Mouse (Mus musculus) intestine, embryonic 14.5 days (tissue): ENCODE measurements at regions not wholly inside any gene's neighbourhood (a gene's known extent, or its start where the extent isn't known, plus 50 kb on each side); places are given as distances from the start of the nearest gene placed in this dataset.

Experiments used
- ATAC-seq: fragments of 200-750 bp; cut with Nextera tagmentation; replicated peaks from 2 replicates; pipeline ENCODE4 v1.8.0; 2017; ENCODE audit warnings: low read depth, moderate number of reproducible peaks, moderate TSS enrichment, moderate library complexity; ENCODE audit not compliant: low FRiP score, low TSS enrichment
- DNase-seq: peaks from one replicate; pipeline ENCODE4 v3.0.0-alpha.2; 2018; ENCODE audit warnings: low spot score
- H3K27ac ChIP-seq: fragments of 300-500 bp; sonication (generic); 2 replicates; pipeline ENCODE4 v1.5.1; 2014; ENCODE audit warnings: low read depth, mild to moderate bottlenecking, control low read depth
- H3K27me3 ChIP-seq: fragments of 300-500 bp; sonication (generic); replicated peaks from 2 replicates; pipeline ENCODE4 v1.6.1; 2014; ENCODE audit warnings: low read length, control low read depth; ENCODE audit not compliant: control insufficient read depth, insufficient read depth
- H3K36me3 ChIP-seq: fragments of 300-500 bp; sonication (generic); 2 replicates; pipeline ENCODE4 v1.6.1; 2014; ENCODE audit warnings: low read length, control low read depth; ENCODE audit not compliant: control insufficient read depth, insufficient read depth
- H3K4me1 ChIP-seq: fragments of 300-500 bp; sonication (generic); replicated peaks from 2 replicates; pipeline ENCODE4 v1.6.1; 2014; ENCODE audit warnings: low read length, control low read depth, mixed read lengths; ENCODE audit not compliant: control insufficient read depth, insufficient read depth
- H3K4me2 ChIP-seq: fragments of 300-500 bp; sonication (generic); 2 replicates; pipeline ENCODE4 v1.6.1; 2014; ENCODE audit warnings: low read length
- H3K4me3 ChIP-seq: fragments of 300-500 bp; sonication (generic); 2 replicates; pipeline ENCODE4 v1.5.1; 2014; ENCODE audit warnings: low read depth, low read length, control low read depth, mixed read lengths
- H3K9ac ChIP-seq: fragments of 300-500 bp; sonication (generic); 2 replicates; pipeline ENCODE4 v1.6.1; 2014; ENCODE audit warnings: mild to moderate bottlenecking, low read length
- H3K9me3 ChIP-seq: fragments of 300-500 bp; sonication (generic); 2 replicates; pipeline ENCODE4 v1.6.1; 2016; ENCODE audit warnings: low read length, control low read depth; ENCODE audit not compliant: control insufficient read depth
- WGBS: fragments of 180-500 bp; shearing (Covaris S2); extraction: QIAGEN DNeasy Blood & Tissue Kit; methylation state at CpG from one replicate; pipeline ENCODE4 v1.1.7; 2014; 5-methylcytosine and 5-hydroxymethylcytosine counted together

DNA sequence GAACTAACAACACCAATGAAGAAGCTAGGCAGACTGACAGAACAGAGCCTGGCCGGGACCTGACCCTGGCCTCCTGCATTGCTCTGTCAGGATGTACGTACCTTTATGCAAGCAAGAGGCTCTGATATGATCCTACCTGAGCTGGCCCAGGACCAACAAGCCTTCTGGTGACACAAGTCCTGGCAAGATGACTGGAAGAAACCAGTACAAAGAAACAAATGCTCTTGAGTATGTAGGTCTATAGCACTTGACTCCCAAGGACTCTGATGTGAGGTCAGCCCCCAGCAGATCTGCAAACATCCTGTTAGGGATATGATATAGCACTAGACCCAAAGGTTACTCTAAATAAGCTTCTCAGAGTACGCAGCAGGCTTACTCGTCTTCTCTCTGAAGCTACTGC is 144.7 kb upstream of the Dyrk2 start:
- Histone ChIP-seq H3K27me3 (no peaks in the 10 kb centered on the region), H3K4me3 (no peak overlapping the region), H3K4me1 (peaks cover 9% of the 10 kb centered on the region), H3K4me2 (no peak overlapping the region), H3K9ac (no peak overlapping the region), H3K9me3 (no peaks in the 10 kb centered on the region), H3K36me3 (no peaks in the 10 kb centered on the region), H3K27ac (no peak overlapping the region)
- WGBS: 85% methylated on average over 4 of the region's 4 CpGs
- ATAC-seq (no peak), DNase-seq (no peak)

- Histone ChIP-seq H3K9ac (no peak overlapping the region), H3K4me1 (peaks cover 9% of the 10 kb centered on the region), H3K27ac (no peak overlapping the region), H3K27me3 (no peaks in the 10 kb centered on the region), H3K4me3 (no peak overlapping the region), H3K9me3 (no peaks in the 10 kb centered on the region), H3K36me3 (no peaks in the 10 kb centered on the region), H3K4me2 (no peak overlapping the region)
- 76% methylated on average over 4 of the region's 4 CpGs for WGBS
- no peak for ATAC-seq
- DNase-seq: no peak
Observed at GRCm38 (mm10) chr10:119013758-119014157, 143.7 kb upstream of the Dyrk2 start.

DNA sequence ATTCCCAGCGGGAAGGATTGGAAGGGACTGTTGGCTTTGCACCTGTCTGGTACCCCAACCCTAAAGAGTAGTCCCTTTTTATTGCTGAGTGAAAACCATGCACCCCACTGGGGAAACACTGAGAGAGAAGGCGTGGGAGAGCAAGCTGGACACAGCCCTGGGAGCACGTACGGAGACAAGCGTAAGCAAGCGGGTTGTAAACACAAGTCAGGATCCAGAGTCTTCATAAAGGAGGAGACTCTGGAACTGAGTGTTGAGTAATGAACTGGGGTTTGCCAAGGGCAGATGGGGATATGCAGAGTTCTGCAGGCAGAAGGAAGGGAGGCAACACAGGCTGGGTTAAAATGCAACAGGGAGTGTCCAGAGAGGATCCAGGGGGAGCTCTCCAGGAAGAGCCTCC is 141.5 kb upstream of the Dyrk2 start:
- Histone ChIP-seq H3K4me2 (no peak overlapping the region), H3K9ac (no peak overlapping the region), H3K36me3 (no peaks in the 10 kb centered on the region), H3K4me3 (no peak overlapping the region), H3K4me1 (peaks cover 9% of the 10 kb centered on the region), H3K9me3 (no peaks in the 10 kb centered on the region), H3K27me3 (no peaks in the 10 kb centered on the region), H3K27ac (no peak overlapping the region; the same call in 1 of the 2 replicates)
- ATAC-seq (no peak), DNase-seq (no peak)
- 47% methylated on average over 6 of the region's 6 CpGs for WGBS

DNA sequence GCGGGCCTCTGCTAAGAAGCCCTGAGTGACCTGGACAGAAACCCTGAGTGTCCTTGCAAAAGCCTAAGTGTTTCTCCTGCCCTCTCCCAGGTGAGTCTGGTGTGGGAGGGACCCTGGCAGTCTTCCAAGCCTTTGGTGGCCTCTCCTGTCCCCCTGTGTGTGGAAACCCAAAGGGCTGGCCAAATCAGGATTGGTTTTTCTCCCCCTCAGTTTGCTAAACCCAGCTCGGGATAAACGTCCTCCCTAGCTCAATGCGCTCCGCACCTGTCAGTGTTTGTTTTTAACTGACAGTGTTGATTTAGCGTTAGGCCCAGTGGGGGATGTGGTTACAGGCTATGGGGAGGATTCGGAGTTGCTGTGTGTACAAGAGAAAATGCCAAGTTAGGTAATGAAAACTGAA is 140.9 kb upstream of the Dyrk2 start:
- 0 out of 2 replicates have a peak, but pooled peaks have one; percentile 28 for ATAC-seq
- WGBS: 19% methylated on average over 7 of the region's 7 CpGs
- H3K27me3 ChIP-seq: no peaks in the 10 kb centered on the region

DNA sequence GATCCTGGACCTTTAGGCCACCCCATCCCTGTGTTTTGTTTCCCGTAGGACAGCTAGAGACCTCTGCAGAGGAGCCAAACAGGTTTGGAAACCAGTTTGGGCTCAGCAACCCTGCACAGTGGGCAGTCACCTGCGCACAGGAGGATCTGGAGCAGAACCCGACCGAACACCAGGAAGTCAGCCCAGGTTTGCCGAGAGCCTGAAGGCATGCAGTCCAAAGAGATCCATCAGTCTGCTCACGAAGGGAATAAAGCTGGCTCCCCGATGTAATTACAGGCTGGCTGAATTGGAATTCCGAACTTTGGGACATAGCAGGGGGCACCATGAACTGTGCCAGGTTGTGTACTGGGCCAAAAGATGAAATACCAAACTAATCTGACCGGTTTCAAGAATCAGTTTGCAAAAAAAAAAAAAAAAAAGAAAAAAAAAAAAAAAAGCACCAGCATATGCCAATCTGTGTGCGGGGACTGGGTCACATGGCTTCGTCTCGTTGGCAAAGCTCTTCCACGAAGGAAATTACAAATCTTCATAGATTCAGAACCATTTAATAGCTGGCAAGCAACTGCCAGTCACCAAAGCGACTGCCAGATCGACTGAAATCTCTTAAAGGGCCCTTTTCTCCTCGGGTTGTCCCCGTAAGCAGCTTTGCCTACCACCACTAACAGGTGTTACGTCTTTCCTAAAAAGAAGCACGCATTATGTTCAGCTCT is 137.0 kb upstream of the Dyrk2 start:
- 87% methylated on average over 19 of the region's 19 CpGs for WGBS
- Histone ChIP-seq H3K9me3 (no peaks in the 10 kb centered on the region), H3K4me1 (peaks cover 9% of the 10 kb centered on the region), H3K9ac (no peak overlapping the region), H3K36me3 (no peaks in the 10 kb centered on the region), H3K27me3 (no peaks in the 10 kb centered on the region), H3K27ac (no peak overlapping the region), H3K4me2 (no peak overlapping the region), H3K4me3 (no peak overlapping the region)
- DNase-seq (no peak), ATAC-seq (no peak)

More for the DNA sequence above, 140.9 kb upstream of the Dyrk2 start:
- Histone ChIP-seq H3K4me1 (peaks cover 9% of the 10 kb centered on the region), H3K27ac (no peak overlapping the region), H3K36me3 (no peaks in the 10 kb centered on the region), H3K9me3 (no peaks in the 10 kb centered on the region), H3K9ac (no peak overlapping the region), H3K4me2 (no peak overlapping the region; the same call in 1 of the 2 replicates), H3K4me3 (no peak overlapping the region)
- no peak for DNase-seq

GRCm38 (mm10) chr10:119005491-119005890 is 135.5 kb upstream of the Dyrk2 start:
- no peaks in the 10 kb centered on the region for H3K27me3 ChIP-seq
- no peak overlapping the region for H3K9ac ChIP-seq
- WGBS: 85% methylated on average over 8 of the region's 8 CpGs
- no peak for ATAC-seq
- H3K4me1 ChIP-seq: no peaks in the 10 kb centered on the region
- H3K9me3 ChIP-seq: no peaks in the 10 kb centered on the region
- no peaks in the 10 kb centered on the region for H3K36me3 ChIP-seq
- H3K4me2 ChIP-seq: no peak overlapping the region
- no peak for DNase-seq
- no peak overlapping the region for H3K27ac ChIP-seq
- H3K4me3 ChIP-seq: no peak overlapping the region

DNA sequence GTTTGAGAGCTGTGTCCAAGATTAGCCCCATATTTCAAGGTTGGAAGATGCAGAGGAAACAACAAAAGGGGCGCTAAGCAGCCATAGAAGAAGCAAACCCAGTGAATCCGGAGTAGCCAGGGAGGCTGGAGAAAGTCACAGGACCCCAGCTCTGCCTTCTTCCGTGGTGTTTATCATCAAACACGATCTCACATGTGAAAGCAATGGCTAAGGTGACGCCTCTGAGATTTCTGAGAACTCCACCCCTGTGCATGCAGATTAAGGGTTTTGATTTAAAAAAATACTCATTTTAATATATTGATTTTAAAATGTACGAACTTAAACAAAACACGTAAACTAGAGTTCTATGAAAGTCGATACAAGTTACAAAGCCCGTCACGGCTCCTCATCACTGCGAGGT is 134.4 kb upstream of the Dyrk2 start:
- Histone ChIP-seq H3K9me3 (no peaks in the 10 kb centered on the region), H3K27ac (no peak overlapping the region), H3K4me3 (no peak overlapping the region), H3K9ac (no peak overlapping the region), H3K27me3 (no peaks in the 10 kb centered on the region), H3K36me3 (no peaks in the 10 kb centered on the region), H3K4me2 (no peak overlapping the region), H3K4me1 (no peaks in the 10 kb centered on the region)
- whole genome bisulfite sequencing: 87% methylated on average over 11 of the region's 11 CpGs
- no peak for DNase-seq
- no peak for ATAC-seq

DNA sequence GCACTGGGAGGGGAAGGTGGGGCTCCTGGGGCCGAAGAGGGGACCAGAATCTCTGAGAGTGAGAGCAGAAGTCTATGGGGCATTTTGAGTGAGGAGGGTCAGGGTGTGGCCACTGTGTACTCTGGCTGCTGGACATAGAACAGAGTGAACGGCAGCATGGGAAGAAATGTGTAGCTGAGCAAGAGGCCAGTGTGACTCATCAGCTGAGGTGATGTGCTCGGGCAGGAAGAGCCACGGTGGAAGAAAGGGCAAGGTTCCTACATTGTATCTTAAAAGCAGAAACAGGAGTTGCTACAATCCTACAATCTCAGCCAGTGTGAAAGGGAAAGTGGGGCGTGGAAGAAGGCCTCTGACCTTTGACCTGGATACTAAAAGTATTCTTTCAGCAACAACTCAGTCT is 133.8 kb upstream of the Dyrk2 start:
- no peak overlapping the region for H3K27ac ChIP-seq
- no peak for ATAC-seq

GRCm38 (mm10) chr10:119003042-119003441 is 133.0 kb upstream of the Dyrk2 start:
- Histone ChIP-seq H3K4me1 (no peaks in the 10 kb centered on the region), H3K4me3 (no peak overlapping the region), H3K9ac (no peak overlapping the region), H3K27ac (no peak overlapping the region), H3K9me3 (no peaks in the 10 kb centered on the region), H3K36me3 (no peaks in the 10 kb centered on the region), H3K27me3 (no peaks in the 10 kb centered on the region), H3K4me2 (no peak overlapping the region)
- 92% methylated on average over 2 of the region's 2 CpGs for WGBS
- DNase-seq (no peak), ATAC-seq (no peak)

More for the DNA sequence above, 133.8 kb upstream of the Dyrk2 start:
- H3K9ac ChIP-seq: no peak overlapping the region
- no peak for DNase-seq
- no peak overlapping the region for H3K4me2 ChIP-seq
- no peak overlapping the region for H3K4me3 ChIP-seq
- H3K9me3 ChIP-seq: no peaks in the 10 kb centered on the region
- no peaks in the 10 kb centered on the region for H3K4me1 ChIP-seq
- no peaks in the 10 kb centered on the region for H3K36me3 ChIP-seq
- no peaks in the 10 kb centered on the region for H3K27me3 ChIP-seq
- WGBS: 59% methylated on average over 5 of the region's 5 CpGs
